Mouse (Mus musculus): ENCODE results near the gene Tyk2. TPM values are rescaled to one million over a fixed set of nuclear protein-coding genes. Genes with fewer than 3 reads are reported as not detected.

Gene Tyk2
- polyA plus RNA-seq, 1 experiment from 2014 or later: 10.8 TPM

- Histone ChIP-seq H3K4me2 (ENCODE audit: low read depth, low read length, severe bottlenecking) (peak overlapping the region; percentile 34; the same call in 1 of the 2 replicates), H3K36me3 (ENCODE audit: control insufficient read depth, insufficient read depth, low read length) (no peaks in the 10 kb centered on the region), H3K9me3 (ENCODE audit: control insufficient read depth, low read length) (no peaks in the 10 kb centered on the region), H3K9ac (ENCODE audit: low read length) (no peak overlapping the region), H3K4me3 (ENCODE audit: low read depth, low read length) (0 out of 2 replicates have a peak overlapping the region, but pooled peaks have one; percentile 5), H3K27ac (ENCODE audit: low read depth, low read length) (no peak overlapping the region), H3K4me1 (replicated peaks; ENCODE audit: control insufficient read depth, insufficient read depth, low read length) (peaks cover 1% of the 10 kb centered on the region; the same call in 1 of the 2 replicates), H3K27me3 (ENCODE audit: control insufficient read depth, insufficient read depth, low read length) (no peaks in the 10 kb centered on the region)
- WGBS: 15% methylated on average over 5 of the region's 5 CpGs
- no peak for DNase-seq (ENCODE audit: low spot score)
- no peak for ATAC-seq (replicated peaks; ENCODE audit: low FRiP score)
Observed at GRCm38 (mm10) chr9:21153833-21154232, 22.8 kb upstream of the Tyk2 start.

GRCm38 (mm10) chr9:21153331-21153730 lies 22.3 kb upstream of the Tyk2 start:
- 0 out of 2 replicates have a peak overlapping the region, but pooled peaks have one; percentile 12 for H3K9ac ChIP-seq (ENCODE audit: low read length)
- no peaks in the 10 kb centered on the region for H3K36me3 ChIP-seq (ENCODE audit: control insufficient read depth, insufficient read depth, low read length)
- peak overlapping the region; percentile 34 for H3K4me2 ChIP-seq (ENCODE audit: low read depth, low read length, severe bottlenecking)
- H3K4me1 ChIP-seq (replicated peaks; ENCODE audit: control insufficient read depth, insufficient read depth, low read length): peaks cover 6% of the 10 kb centered on the region; the same call in 1 of the 2 replicates
- DNase-seq (ENCODE audit: low spot score): no peak
- H3K27ac ChIP-seq (ENCODE audit: low read depth, low read length): no peak overlapping the region
- 3% methylated on average over 12 of the region's 12 CpGs for WGBS
- no peak for ATAC-seq (replicated peaks; ENCODE audit: low FRiP score)
- H3K27me3 ChIP-seq (ENCODE audit: control insufficient read depth, insufficient read depth, low read length): no peaks in the 10 kb centered on the region
- peak overlapping the region; percentile 5; the same call in 1 of the 2 replicates for H3K4me3 ChIP-seq (ENCODE audit: low read depth, low read length)
- no peaks in the 10 kb centered on the region for H3K9me3 ChIP-seq (ENCODE audit: control insufficient read depth, low read length)

DNA sequence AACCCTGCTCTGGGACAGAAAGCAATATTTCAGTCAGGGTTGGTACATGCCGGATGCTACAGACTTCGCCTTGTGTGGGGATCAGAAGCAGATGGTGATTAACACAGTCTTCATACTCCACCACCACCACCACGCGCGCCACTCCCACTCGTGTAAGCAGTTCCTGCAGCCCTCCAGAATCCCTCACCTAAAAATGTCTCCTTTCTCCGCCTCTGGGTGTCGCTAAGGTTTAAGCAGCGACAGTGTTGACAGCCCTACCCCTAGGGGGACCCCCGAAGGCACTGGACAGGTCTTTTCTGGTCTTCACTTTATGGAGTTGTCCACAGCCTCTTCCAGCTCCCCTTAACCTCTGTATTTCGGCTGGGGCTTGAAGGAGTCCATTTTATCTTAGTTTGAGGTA lies 21.7 kb upstream of the Tyk2 start:
- H3K27ac ChIP-seq (ENCODE audit: low read depth, low read length): no peak overlapping the region
- H3K9me3 ChIP-seq (ENCODE audit: control insufficient read depth, low read length): no peaks in the 10 kb centered on the region
- ATAC-seq (replicated peaks; ENCODE audit: low FRiP score) (no peak), DNase-seq (ENCODE audit: low spot score) (peak; percentile 77)
- no peak overlapping the region for H3K4me3 ChIP-seq (ENCODE audit: low read depth, low read length)
- WGBS: 1% methylated on average over 11 of the region's 11 CpGs
- H3K9ac ChIP-seq (ENCODE audit: low read length): no peak overlapping the region
- peak overlapping the region; percentile 21; the same call in 1 of the 2 replicates for H3K4me2 ChIP-seq (ENCODE audit: low read depth, low read length, severe bottlenecking)
- H3K27me3 ChIP-seq (ENCODE audit: control insufficient read depth, insufficient read depth, low read length): no peaks in the 10 kb centered on the region
- H3K4me1 ChIP-seq (replicated peaks; ENCODE audit: control insufficient read depth, insufficient read depth, low read length): peaks cover 12% of the 10 kb centered on the region; the same call in 1 of the 2 replicates
- no peaks in the 10 kb centered on the region for H3K36me3 ChIP-seq (ENCODE audit: control insufficient read depth, insufficient read depth, low read length)

GRCm38 (mm10) chr9:21149654-21150419 lies 18.8 kb upstream of the Tyk2 start, which contains the start of gene Cdc37:
Cdc37 (minus strand) TSS chr9:21149982.
- H3K27me3 ChIP-seq (ENCODE audit: control insufficient read depth, insufficient read depth, low read length): no peaks in the 10 kb centered on the region
- peak within 1 kb of the TSS; percentile 67 for H3K4me2 ChIP-seq (ENCODE audit: low read depth, low read length, severe bottlenecking)
- peaks cover 17% of the 10 kb centered on the region; the same call in 1 of the 2 replicates for H3K4me1 ChIP-seq (replicated peaks; ENCODE audit: control insufficient read depth, insufficient read depth, low read length)
- H3K36me3 ChIP-seq (ENCODE audit: control insufficient read depth, insufficient read depth, low read length): no peaks in the 10 kb centered on the region; the same call in 1 of the 2 replicates
- WGBS: 4% methylated on average over 56 of the region's 56 CpGs
- H3K4me3 ChIP-seq (ENCODE audit: low read depth, low read length): peak within 1 kb of the TSS; percentile 85
- ATAC-seq (replicated peaks; ENCODE audit: low FRiP score) (peak; percentile 96), DNase-seq (ENCODE audit: low spot score) (peak; percentile 97)
- no peaks in the 10 kb centered on the region for H3K9me3 ChIP-seq (ENCODE audit: control insufficient read depth, low read length)
- peak within 1 kb of the TSS; percentile 90 for H3K9ac ChIP-seq (ENCODE audit: low read length)
- H3K27ac ChIP-seq (ENCODE audit: low read depth, low read length): peak within 1 kb of the TSS; percentile 39; the same call in 1 of the 2 replicates

DNA sequence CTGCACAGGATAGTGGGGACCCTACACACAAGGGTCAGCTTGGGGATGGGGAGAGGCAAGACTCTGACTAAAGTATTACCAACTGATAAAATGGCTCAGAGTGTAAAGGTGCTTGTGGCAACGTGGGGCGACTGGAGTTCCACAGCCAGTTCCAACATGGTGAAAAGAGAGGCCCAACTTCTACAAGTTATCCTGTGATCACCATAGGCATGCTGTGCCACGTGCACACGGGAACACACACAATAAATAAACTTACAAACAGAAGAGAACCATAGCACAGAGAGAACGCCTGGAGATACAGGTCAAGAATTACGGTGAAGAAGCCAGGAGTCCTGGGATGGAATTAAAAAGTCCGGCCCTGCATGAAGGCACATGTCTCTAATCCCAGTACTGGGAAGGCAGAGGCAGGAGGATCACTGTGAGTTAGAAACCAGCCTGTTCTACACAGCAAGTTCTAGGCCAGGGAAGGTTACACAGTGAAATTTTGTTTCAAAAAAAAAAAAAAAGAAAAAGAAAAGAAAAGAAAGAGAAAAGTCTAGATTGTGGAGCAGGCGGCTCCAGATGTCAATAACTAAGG lies 18.1 kb upstream of the Tyk2 start:
- Histone ChIP-seq H3K9me3 (ENCODE audit: control insufficient read depth, low read length) (no peaks in the 10 kb centered on the region), H3K4me2 (ENCODE audit: low read depth, low read length, severe bottlenecking) (peak overlapping the region; percentile 67), H3K27ac (ENCODE audit: low read depth, low read length) (0 out of 2 replicates have a peak overlapping the region, but pooled peaks have one; percentile 39), H3K4me3 (ENCODE audit: low read depth, low read length) (peak overlapping the region; percentile 85), H3K27me3 (ENCODE audit: control insufficient read depth, insufficient read depth, low read length) (no peaks in the 10 kb centered on the region), H3K4me1 (replicated peaks; ENCODE audit: control insufficient read depth, insufficient read depth, low read length) (peaks cover 17% of the 10 kb centered on the region; the same call in 1 of the 2 replicates), H3K36me3 (ENCODE audit: control insufficient read depth, insufficient read depth, low read length) (no peaks in the 10 kb centered on the region; the same call in 1 of the 2 replicates), H3K9ac (ENCODE audit: low read length) (peak overlapping the region; percentile 90)
- DNase-seq (ENCODE audit: low spot score) (no peak), ATAC-seq (replicated peaks; ENCODE audit: low FRiP score) (no peak)
- WGBS: 11% methylated on average over 8 of the region's 8 CpGs

DNA sequence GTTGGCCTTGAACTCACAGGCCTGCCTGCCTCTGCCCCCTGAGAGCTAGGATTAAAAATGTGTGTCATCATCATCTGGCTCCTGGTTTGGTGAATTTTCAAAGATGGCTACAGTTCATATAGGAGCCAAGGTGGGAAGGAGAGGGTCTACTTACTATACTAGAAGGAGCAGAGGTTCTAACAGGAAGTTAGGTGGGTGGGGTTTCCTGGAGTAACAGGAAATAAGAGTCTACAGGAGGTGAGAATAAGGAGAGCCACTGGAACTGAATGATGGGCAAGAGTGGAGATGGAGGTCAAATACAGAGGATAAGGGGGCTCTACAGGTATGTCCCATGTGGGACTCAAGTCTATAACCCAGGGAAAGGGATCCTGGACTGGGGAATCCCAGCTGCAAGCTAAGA lies 17.4 kb upstream of the Tyk2 start:
- ATAC-seq (replicated peaks; ENCODE audit: low FRiP score): no peak
- Histone ChIP-seq H3K27ac (ENCODE audit: low read depth, low read length) (no peak overlapping the region), H3K4me3 (ENCODE audit: low read depth, low read length) (peak overlapping the region; percentile 85)

GRCm38 (mm10) chr9:21146722-21147121 lies 15.7 kb upstream of the Tyk2 start:
- Histone ChIP-seq H3K9ac (ENCODE audit: low read length) (no peak overlapping the region), H3K4me3 (ENCODE audit: low read depth, low read length) (no peak overlapping the region), H3K4me2 (ENCODE audit: low read depth, low read length, severe bottlenecking) (0 out of 2 replicates have a peak overlapping the region, but pooled peaks have one; percentile 19), H3K36me3 (ENCODE audit: control insufficient read depth, insufficient read depth, low read length) (peaks cover 3% of the 10 kb centered on the region), H3K4me1 (replicated peaks; ENCODE audit: control insufficient read depth, insufficient read depth, low read length) (peaks cover 17% of the 10 kb centered on the region; the same call in 1 of the 2 replicates), H3K27ac (ENCODE audit: low read depth, low read length) (no peak overlapping the region; the same call in 1 of the 2 replicates), H3K9me3 (ENCODE audit: control insufficient read depth, low read length) (no peaks in the 10 kb centered on the region), H3K27me3 (ENCODE audit: control insufficient read depth, insufficient read depth, low read length) (no peaks in the 10 kb centered on the region)
- WGBS: 55% methylated on average over 10 of the region's 10 CpGs
- DNase-seq (ENCODE audit: low spot score) (peak; percentile 68), ATAC-seq (replicated peaks; ENCODE audit: low FRiP score) (no peak)

More for the DNA sequence above, 17.4 kb upstream of the Tyk2 start:
- peak overlapping the region; percentile 90; the same call in 1 of the 2 replicates for H3K9ac ChIP-seq (ENCODE audit: low read length)
- H3K36me3 ChIP-seq (ENCODE audit: control insufficient read depth, insufficient read depth, low read length): no peaks in the 10 kb centered on the region; the same call in 1 of the 2 replicates
- no peaks in the 10 kb centered on the region for H3K9me3 ChIP-seq (ENCODE audit: control insufficient read depth, low read length)
- H3K4me1 ChIP-seq (replicated peaks; ENCODE audit: control insufficient read depth, insufficient read depth, low read length): peaks cover 17% of the 10 kb centered on the region; the same call in 1 of the 2 replicates
- H3K27me3 ChIP-seq (ENCODE audit: control insufficient read depth, insufficient read depth, low read length): no peaks in the 10 kb centered on the region
- H3K4me2 ChIP-seq (ENCODE audit: low read depth, low read length, severe bottlenecking): peak overlapping the region; percentile 67
- DNase-seq (ENCODE audit: low spot score): no peak

GRCm38 (mm10) chr9:21145431-21145830 lies 14.4 kb upstream of the Tyk2 start:
- peaks cover 6% of the 10 kb centered on the region for H3K36me3 ChIP-seq (ENCODE audit: control insufficient read depth, insufficient read depth, low read length)
- H3K9ac ChIP-seq (ENCODE audit: low read length): no peak overlapping the region
- ATAC-seq (replicated peaks; ENCODE audit: low FRiP score) (no peak), DNase-seq (ENCODE audit: low spot score) (no peak)
- WGBS: over 99% methylated on average over 4 of the region's 4 CpGs
- peaks cover 17% of the 10 kb centered on the region; the same call in 1 of the 2 replicates for H3K4me1 ChIP-seq (replicated peaks; ENCODE audit: control insufficient read depth, insufficient read depth, low read length)
- H3K27me3 ChIP-seq (ENCODE audit: control insufficient read depth, insufficient read depth, low read length): no peaks in the 10 kb centered on the region
- no peak overlapping the region for H3K4me3 ChIP-seq (ENCODE audit: low read depth, low read length)
- H3K4me2 ChIP-seq (ENCODE audit: low read depth, low read length, severe bottlenecking): no peak overlapping the region
- no peak overlapping the region for H3K27ac ChIP-seq (ENCODE audit: low read depth, low read length)
- H3K9me3 ChIP-seq (ENCODE audit: control insufficient read depth, low read length): no peaks in the 10 kb centered on the region

All from forebrain, embryonic 11.5 days (tissue).